Mouse (Mus musculus) heart, postnatal 0 days (tissue): ENCODE results near the gene Ago1. TPM values are rescaled to one million over a fixed set of nuclear protein-coding genes. Genes with fewer than 3 reads are reported as not detected.

Experiments
- ATAC-seq: fragments of 200-750 bp; cut with Nextera tagmentation; 2 replicates; pipeline ENCODE4 v1.8.0; 2017; ENCODE audit warnings: low read depth, moderate number of reproducible peaks, moderate library complexity; ENCODE audit not compliant: insufficient read depth
- DNase-seq: peaks from one replicate; pipeline ENCODE4 v3.0.0-alpha.2; 2016; ENCODE audit warnings: low spot score
- H3K27ac ChIP-seq: fragments of 300-500 bp; sonication (generic); 2 replicates; pipeline ENCODE4 v1.5.1; 2014; ENCODE audit warnings: low read depth, mild to moderate bottlenecking
- H3K27me3 ChIP-seq: fragments of 300-500 bp; sonication (generic); 2 replicates; pipeline ENCODE4 v1.6.1; 2014; ENCODE audit warnings: low read length, mixed read lengths; ENCODE audit not compliant: control insufficient read depth, insufficient read depth
- H3K36me3 ChIP-seq: fragments of 300-500 bp; sonication (generic); replicated peaks from 2 replicates; pipeline ENCODE4 v1.6.1; 2014; ENCODE audit warnings: low read length, mixed read lengths; ENCODE audit not compliant: control insufficient read depth, insufficient read depth
- H3K4me1 ChIP-seq: fragments of 300-500 bp; sonication (generic); 2 replicates; pipeline ENCODE4 v1.6.1; 2014; ENCODE audit warnings: antibody characterized with exemption; ENCODE audit not compliant: control insufficient read depth, insufficient read depth
- H3K4me2 ChIP-seq: fragments of 300-500 bp; sonication (generic); 2 replicates; pipeline ENCODE4 v1.6.1; 2014; ENCODE audit warnings: low read depth, mild to moderate bottlenecking, low read length, moderate library complexity
- H3K4me3 ChIP-seq: fragments of 300-500 bp; sonication (generic); 2 replicates; pipeline ENCODE4 v1.5.1; 2014; ENCODE audit warnings: low read depth, low read length
- H3K9ac ChIP-seq: fragments of 300-500 bp; sonication (generic); replicated peaks from 2 replicates; pipeline ENCODE4 v1.6.1; 2014; ENCODE audit warnings: low read depth, low read length, mixed read lengths
- H3K9me3 ChIP-seq: fragments of 300-500 bp; sonication (generic); replicated peaks from 2 replicates; pipeline ENCODE4 v1.6.1; 2016; ENCODE audit warnings: low read length; ENCODE audit not compliant: control insufficient read depth
- CTCF ChIP-seq: IDR thresholded peaks from 2 replicates; pipeline ENCODE4 v1.5.1; 2016; ENCODE audit warnings: antibody characterized with exemption, control low read depth, low read depth
- EP300 ChIP-seq: IDR thresholded peaks from 2 replicates; pipeline ENCODE4 v1.6.1; 2016; ENCODE audit warnings: antibody characterized with exemption, low read depth
- WGBS: fragments of 180-500 bp; shearing (Covaris S2); extraction: QIAGEN DNeasy Blood & Tissue Kit; methylation state at CpG from one replicate; pipeline ENCODE4 v1.1.7; 2014; 5-methylcytosine and 5-hydroxymethylcytosine counted together
- polyA plus RNA-seq: library from polyadenylated mRNA; unstranded; fragments of >200 nt; fragmentation: Nextera tagmentation; extraction: Ambion mirVana; gene quantifications from 2 replicates; pipeline ENCODE4 v1.2.1, GENCODE M21; 2015
- total RNA-seq: library from RNA; depleted of rRNA; stranded (reverse); fragments of >200 nt; gene quantifications from 2 replicates; pipeline ENCODE4 v1.2.3, GENCODE M21; 2014; ENCODE audit warnings: low replicate concordance

Gene Ago1
- total and polyA plus RNA-seq, 2 experiments from 2014 or later = 1.4 to 9.9 TPM

- no peak overlapping the region for H3K4me3 ChIP-seq
- TF ChIP-seq EP300 (no peak), CTCF (no peak)
- ATAC-seq = no peak
- peaks cover 11% of the 10 kb centered on the region for H3K36me3 ChIP-seq
- no peak overlapping the region for H3K27ac ChIP-seq
- H3K9me3 ChIP-seq = no peaks in the 10 kb centered on the region
- no peak for DNase-seq
- WGBS = 54% methylated on average over 8 of the region's 8 CpGs
- H3K4me1 ChIP-seq = no peaks in the 10 kb centered on the region
- no peaks in the 10 kb centered on the region for H3K27me3 ChIP-seq
- no peak overlapping the region for H3K9ac ChIP-seq
- no peak overlapping the region for H3K4me2 ChIP-seq
These were observed 34.6 kb upstream of the Ago1 start for GRCm38 (mm10) chr4:126502977-126503309.

GRCm38 (mm10) chr4:126502141-126502976 is 34.0 kb upstream of the Ago1 start:
- no peak overlapping the region for H3K4me2 ChIP-seq
- H3K9me3 ChIP-seq = no peaks in the 10 kb centered on the region
- no peak overlapping the region for H3K9ac ChIP-seq
- H3K27me3 ChIP-seq = no peaks in the 10 kb centered on the region
- WGBS = 63% methylated on average over 6 of the region's 6 CpGs
- no peak overlapping the region for H3K27ac ChIP-seq
- DNase-seq = no peak
- TF ChIP-seq EP300 (no peak), CTCF (no peak)
- H3K4me1 ChIP-seq = no peaks in the 10 kb centered on the region
- no peak overlapping the region for H3K4me3 ChIP-seq
- no peak for ATAC-seq
- peaks cover 11% of the 10 kb centered on the region for H3K36me3 ChIP-seq

GRCm38 (mm10) chr4:126498601-126499000 is 30.2 kb upstream of the Ago1 start:
- DNase-seq = no peak
- Histone ChIP-seq H3K9me3 (no peaks in the 10 kb centered on the region), H3K9ac (no peak overlapping the region), H3K4me3 (no peak overlapping the region), H3K36me3 (no peaks in the 10 kb centered on the region), H3K27me3 (no peaks in the 10 kb centered on the region), H3K4me2 (no peak overlapping the region), H3K27ac (no peak overlapping the region), H3K4me1 (no peaks in the 10 kb centered on the region)
- 51% methylated on average over 1 of the region's 1 CpGs for WGBS
- no peak for TF ChIP-seq CTCF
- TF ChIP-seq EP300 = no peak
- no peak for ATAC-seq

GRCm38 (mm10) chr4:126496963-126497362 is 28.6 kb upstream of the Ago1 start:
- TF ChIP-seq CTCF (no peak), EP300 (no peak)
- H3K27ac ChIP-seq = no peak overlapping the region
- 85% methylated on average over 2 of the region's 2 CpGs for WGBS
- H3K9me3 ChIP-seq = no peaks in the 10 kb centered on the region
- H3K9ac ChIP-seq = no peak overlapping the region
- no peaks in the 10 kb centered on the region for H3K27me3 ChIP-seq
- H3K4me2 ChIP-seq = no peak overlapping the region
- H3K4me1 ChIP-seq = no peaks in the 10 kb centered on the region
- H3K36me3 ChIP-seq = peaks cover 10% of the 10 kb centered on the region; the same call in 1 of the 2 replicates
- H3K4me3 ChIP-seq = no peak overlapping the region
- DNase-seq (no peak), ATAC-seq (no peak)

- Histone ChIP-seq H3K36me3 (peaks cover 10% of the 10 kb centered on the region; the same call in 1 of the 2 replicates), H3K4me3 (no peak overlapping the region), H3K4me1 (no peaks in the 10 kb centered on the region), H3K4me2 (no peak overlapping the region), H3K27ac (no peak overlapping the region), H3K27me3 (no peaks in the 10 kb centered on the region), H3K9ac (no peak overlapping the region), H3K9me3 (no peaks in the 10 kb centered on the region)
- ATAC-seq = no peak
- TF ChIP-seq CTCF (no peak), EP300 (no peak)
- no peak for DNase-seq
- WGBS = 63% methylated on average over 5 of the region's 5 CpGs
These were observed 27.8 kb upstream of the Ago1 start for GRCm38 (mm10) chr4:126495942-126496790.
